Mouse (Mus musculus): ENCODE measurements around the gene Lamc3.

Gene Lamc3

GRCm38 (mm10) chr2:31887030-31887429 is at the start of gene Lamc3:
Lamc3 (plus strand) TSS chr2:31887291.
- peak; percentile 45 to 57 for DNase-seq

GRCm38 (mm10) chr2:31838868-31839267 is 48.2 kb upstream of the Lamc3 start:
- no peak for DNase-seq

DNA sequence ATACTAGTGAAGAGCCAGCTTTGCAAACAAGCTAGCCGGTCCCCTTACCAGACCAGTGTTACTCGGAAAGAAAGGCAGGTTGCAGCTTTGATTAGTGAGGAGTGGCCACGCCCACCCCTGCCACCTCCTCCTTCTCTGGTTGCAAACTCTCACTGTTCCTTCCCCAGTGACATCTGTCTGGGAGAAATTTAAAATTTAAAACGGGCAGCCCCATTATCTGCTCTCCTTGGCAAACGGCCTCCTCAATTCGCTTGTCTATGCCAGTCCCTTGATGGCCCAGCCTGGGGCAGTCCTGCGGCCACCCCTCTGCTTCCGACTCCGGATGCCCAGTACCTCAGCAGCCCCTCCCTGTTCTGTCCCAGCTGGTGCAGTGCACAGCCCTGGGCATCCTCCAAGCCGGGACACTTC is 42.4 kb upstream of the Lamc3 start:
- DNase-seq = no peak

DNA sequence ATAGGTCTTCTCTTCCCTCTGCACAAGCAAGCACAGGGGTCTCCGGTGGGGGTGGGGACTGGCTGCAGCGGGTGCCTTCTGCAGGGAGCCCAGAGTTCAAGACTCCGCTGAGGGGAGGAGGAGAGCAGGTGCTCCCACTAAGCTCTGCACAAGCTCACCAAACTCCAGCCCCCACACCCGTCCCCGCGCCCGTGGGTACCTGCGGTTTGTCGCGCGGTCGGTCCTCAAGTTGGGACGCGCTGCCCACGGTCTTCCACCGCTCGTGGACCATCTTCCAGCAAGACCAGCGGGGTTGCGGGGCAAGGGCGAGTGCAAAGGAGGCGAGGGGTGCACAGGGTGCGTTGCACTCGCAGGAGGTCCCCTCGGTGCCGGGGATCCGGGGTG is 41.6 kb upstream of the Lamc3 start:
- DNase-seq = no peak

DNA sequence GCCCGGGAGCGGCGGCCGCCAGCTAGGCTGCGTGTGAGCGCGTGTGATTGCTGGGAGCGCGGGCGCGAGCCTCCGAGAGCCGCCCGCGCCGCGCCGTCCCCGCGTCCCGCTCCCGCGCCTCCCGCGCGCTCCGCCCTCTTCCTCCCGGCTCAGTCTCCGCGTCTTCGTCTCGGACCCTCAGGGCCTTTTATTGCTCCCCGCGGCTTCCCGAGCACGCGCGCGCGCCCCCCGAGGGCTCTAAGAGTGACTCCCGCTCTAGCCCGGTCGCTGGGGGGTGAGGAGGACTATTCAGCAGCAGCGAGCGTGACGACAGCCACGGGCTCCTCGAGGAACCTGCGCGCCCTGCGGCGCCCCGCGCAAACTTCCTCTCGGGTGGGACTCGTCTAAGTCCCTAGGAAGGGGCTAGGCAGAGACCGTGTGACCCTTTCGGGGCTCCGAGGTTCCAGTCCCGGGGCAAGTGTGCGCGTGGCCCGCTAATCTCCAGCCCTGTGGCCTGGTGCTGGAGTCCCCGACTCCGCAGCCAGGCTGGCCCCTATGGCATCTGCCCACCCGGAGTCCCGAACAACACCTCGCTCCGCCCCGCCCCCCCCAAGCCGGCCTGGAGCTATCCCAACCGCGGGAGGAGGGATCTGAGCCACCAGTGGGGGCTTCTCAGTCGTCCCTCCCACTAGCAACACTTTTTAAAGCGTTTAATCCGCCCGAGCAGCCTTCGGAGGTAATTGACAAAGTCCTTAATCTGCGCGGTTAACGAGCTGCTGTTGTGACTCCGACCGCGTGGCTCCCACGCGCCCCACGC is 41.0 kb upstream of the Lamc3 start, which contains the start of gene Fibcd1:
Gene Fibcd1 (minus strand): TSS at position 110 of the 796 bp plus-strand sequence.
- no peak for DNase-seq

GRCm38 (mm10) chr2:31846692-31847660 is 40.1 kb upstream of the Lamc3 start:
- DNase-seq = no peak

GRCm38 (mm10) chr2:31847908-31848307 is 39.2 kb upstream of the Lamc3 start:
- DNase-seq = peak in 1 of 2 experiments; percentile 11

- DNase-seq = no peak
Measured at GRCm38 (mm10) chr2:31850141-31850540, 37.0 kb upstream of the Lamc3 start.

- DNase-seq = peak; percentile 6 to 12
Measured at GRCm38 (mm10) chr2:31855991-31856390, 31.1 kb upstream of the Lamc3 start.

- DNase-seq = peak in 1 of 2 experiments; percentile 18
Measured at GRCm38 (mm10) chr2:31857180-31857579, 29.9 kb upstream of the Lamc3 start.

- DNase-seq = no peak
Measured at GRCm38 (mm10) chr2:31858500-31858899, 28.6 kb upstream of the Lamc3 start.

- no peak for DNase-seq
Measured at GRCm38 (mm10) chr2:31862919-31863318, 24.2 kb upstream of the Lamc3 start.

DNA sequence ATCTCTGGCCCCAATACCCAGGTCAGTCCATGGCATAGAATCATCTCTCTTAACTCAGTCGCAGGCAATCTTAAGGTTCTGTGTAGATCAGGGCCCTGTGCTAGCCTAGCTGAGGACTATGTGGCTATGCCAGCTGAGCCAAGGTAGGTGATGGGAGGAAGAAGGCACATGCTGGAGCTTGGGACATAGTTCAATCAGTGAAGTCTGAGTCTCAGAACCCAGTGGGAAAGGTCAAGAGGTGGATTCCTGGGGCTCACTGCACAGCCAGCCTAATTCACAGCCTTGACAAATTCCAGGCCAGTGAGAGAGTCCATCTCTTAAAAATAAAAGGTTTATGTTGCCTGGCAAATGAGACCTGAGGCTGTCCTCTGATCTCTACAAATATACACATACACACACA is 23.3 kb upstream of the Lamc3 start:
- no peak for DNase-seq

- no peak for DNase-seq
Measured at GRCm38 (mm10) chr2:31864891-31865290, 22.2 kb upstream of the Lamc3 start.

DNA sequence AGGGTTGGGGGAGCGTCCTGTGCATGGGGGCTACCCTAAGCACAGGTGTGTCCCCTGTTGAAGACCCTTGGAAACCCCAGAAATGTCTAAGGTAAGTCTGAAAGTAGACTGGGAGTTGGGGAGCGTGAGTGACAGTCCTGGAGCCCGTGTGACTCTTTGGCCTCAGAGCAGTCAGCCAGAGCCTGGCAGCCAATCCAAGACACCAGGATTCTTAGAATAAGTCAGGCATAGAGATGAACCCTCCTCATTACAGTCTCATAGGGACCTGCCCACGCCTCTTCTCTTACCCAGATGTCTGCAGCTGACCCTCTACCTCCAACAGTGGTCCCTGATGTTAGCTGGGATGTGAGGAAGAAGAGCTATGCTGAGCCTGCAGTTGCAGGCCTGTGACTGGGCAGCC is 21.8 kb upstream of the Lamc3 start:
- DNase-seq = no peak

GRCm38 (mm10) chr2:31865794-31866193 is 21.3 kb upstream of the Lamc3 start:
- DNase-seq = no peak

- no peak for DNase-seq
Measured at GRCm38 (mm10) chr2:31867773-31868537, 19.1 kb upstream of the Lamc3 start.

- DNase-seq = no peak
Measured at GRCm38 (mm10) chr2:31868538-31869164, 18.4 kb upstream of the Lamc3 start.

DNA sequence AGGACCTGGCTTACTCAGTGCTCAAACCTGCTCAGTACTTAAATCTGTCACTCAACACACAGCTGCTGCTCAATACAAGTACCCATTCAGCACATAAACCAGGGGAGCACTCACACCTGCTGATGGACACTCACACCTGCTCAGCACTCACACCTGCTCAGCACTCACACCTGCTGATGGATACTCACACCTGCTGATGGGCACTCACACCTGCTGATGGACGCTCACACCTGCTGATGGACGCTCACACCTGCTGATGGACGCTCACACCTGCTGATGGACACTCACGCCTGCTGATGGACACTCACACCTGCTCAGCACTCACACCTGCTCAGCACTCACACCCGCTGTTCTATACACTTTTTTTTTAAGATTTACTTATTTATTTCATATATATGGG is 17.4 kb upstream of the Lamc3 start:
- DNase-seq = no peak

DNA sequence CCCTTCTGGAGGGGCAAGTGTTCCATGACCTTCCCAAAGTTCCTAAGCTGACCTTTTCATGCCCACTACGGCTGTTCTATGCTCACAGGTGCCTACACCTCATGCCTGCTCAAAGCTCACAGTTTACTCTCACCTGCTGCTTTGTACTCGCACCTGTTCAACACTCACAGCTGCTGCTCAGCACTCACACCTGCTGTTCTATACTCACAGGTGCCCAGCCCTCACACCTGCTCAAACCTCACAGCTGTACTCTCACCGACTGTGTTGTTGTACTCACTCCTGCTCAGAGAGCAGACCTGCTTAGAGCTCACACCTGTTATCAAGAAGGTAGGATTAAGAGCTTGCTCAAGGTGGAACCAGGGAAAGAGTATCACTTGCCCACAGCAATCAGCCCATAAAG is 16.4 kb upstream of the Lamc3 start:
- DNase-seq = no peak

- DNase-seq = no peak
Measured at GRCm38 (mm10) chr2:31874290-31874855, 12.7 kb upstream of the Lamc3 start.

DNA sequence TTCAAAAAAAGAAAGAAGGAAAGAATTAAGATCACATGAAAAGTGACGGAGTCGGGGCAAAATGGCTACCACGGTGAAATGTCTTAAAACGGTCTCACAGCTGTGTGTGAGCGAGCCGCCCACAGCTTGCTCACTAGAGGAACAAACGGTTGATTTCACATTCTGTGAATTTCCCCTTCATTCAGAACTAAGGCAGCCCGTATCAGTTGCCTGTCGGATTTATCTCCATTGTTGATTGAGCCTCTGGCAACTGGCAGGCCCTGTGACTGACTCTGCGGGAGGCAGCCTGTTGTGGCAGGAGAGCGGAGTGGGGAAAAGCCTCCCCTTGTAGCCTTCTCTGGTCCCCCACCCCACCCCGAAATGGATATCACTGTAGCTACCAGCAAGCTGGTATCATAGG is 10.6 kb upstream of the Lamc3 start:
- no peak for DNase-seq
